Mouse (Mus musculus) left cerebral cortex, adult 9 months (tissue): ENCODE measurements around the gene Kdm6a.

Experiments used
- DNase-seq, 2 experiments: peaks; one replicate each; pipeline ENCODE4 v3.0.0; 2022; ENCODE audit warnings: low spot score in 2 of 2

Kdm6a gene

GRCm38 (mm10) chrX:18162192-18162857 lies at the start of gene Kdm6a:
Kdm6a (plus strand) TSS chrX:18162575.
- DNase-seq: peak; percentile 98 to 100

DNA sequence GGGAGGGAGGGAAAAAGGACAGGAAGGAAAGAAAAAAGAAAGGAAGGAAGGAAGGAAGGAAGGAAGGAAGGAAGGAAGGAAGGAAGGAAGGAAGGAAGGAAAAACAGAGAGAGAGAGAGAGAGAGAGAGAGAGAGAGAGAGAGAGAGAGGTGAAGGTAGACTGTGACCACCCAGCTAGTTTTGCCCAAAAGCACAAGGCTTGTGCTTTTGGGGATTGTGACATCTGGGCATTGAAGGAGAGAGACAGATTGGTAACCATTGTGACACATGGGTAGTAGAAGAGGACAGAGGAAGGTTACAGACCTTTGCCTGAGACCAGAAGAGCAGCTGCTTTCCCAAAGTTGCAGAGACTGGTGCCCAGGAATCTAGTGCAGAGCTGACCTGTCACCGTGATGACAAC lies 16.8 kb upstream of the Kdm6a start, which contains the start of gene Dusp21:
Gene Dusp21 (plus strand): TSS at position 301 of the 400 bp plus-strand sequence.
- DNase-seq: no peak

DNA sequence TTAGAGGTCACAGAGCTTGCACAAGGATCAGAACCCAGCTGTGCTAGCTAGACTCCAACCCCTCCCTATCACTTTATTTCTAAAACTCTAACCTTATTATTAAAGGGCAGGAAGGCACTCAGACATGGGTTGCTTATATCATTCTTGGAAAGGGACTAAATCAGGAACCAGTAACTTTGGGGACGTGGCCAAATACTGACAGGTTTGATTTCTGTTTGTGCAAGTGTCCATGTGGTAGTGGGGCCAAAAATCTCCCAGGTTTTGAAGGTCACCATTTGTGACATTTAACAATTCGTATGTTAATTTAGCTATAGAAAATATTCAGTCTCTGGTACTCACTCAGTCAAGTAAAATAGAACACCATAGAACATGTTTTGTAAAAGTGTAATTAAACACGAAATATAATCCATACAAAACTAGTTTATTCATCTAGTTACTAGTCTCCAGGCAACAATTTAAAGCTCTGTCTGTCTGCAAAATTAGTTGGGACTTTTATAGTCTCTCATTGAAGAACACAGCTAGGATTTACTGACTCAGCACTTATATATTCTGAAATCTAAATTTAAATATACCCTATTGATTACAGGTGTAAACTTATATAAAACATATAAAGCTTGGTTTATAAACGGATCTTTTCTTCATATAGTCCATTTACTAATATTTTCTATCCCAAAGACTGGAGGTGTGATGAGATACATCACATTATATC lies 1.5 kb upstream of the Kdm6a start:
- no peak for DNase-seq

DNA sequence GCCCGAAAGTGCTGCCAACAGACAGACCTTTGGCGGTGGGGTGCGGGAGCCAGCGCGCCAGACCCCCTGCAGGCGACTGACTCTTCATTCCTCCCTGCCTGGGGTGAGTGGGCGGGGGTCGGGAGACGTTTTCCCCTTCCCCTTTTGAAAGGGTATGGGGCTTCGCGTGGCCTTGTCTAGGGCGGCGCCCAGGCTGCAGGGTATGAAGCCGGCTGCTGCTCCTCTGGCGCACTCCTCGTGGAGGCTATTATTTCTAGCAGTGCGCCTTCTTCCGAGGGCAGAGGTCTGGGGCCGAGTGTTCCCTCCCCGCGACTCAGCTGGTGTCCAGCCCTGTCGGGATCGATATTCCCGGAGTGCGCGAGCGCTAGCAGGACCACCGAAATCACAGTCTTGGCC lies 581 bp upstream of the Kdm6a start:
- DNase-seq: peak in 1 of 2 experiments; percentile 8

DNA sequence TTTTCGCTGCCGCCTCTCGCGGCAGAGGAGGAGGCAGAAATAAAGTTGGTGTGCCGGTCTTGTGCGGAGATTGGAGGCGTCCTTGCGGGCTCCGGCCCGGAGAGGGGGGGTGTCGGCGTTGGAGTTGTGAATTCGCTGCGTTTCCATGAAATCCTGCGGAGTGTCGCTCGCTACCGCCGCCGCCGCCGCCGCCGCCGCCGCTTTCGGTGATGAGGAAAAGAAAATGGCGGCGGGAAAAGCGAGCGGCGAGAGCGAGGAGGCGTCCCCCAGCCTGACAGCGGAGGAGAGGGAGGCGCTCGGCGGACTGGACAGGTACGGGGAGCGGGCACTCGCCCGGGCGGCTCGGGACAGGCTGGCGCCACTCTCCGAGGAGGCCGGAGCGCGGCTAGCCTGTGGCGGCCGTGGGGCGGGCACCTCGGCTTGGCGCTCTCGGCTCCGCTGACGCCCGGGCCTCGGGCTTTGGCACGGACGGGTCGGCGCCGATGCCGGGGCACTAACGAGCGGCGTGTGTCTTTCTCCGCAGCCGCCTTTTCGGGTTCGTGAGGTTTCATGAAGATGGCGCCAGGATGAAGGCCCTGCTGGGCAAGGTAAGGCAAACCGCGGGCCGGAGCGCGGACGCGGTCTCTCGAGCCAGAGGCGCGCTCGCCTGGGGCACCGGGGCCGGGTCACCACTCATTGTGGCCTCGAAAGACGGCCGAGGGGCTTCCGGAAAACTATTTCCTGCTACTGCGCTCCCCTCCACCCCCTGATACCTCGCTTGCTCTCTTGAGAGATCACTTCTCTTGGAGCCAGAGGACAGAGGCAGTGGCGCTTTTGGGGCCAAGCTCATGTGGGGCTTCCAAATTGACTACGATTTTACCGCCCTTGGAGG lies 721 bp downstream of the Kdm6a start:
- DNase-seq: peak in 1 of 2 experiments; percentile 60

DNA sequence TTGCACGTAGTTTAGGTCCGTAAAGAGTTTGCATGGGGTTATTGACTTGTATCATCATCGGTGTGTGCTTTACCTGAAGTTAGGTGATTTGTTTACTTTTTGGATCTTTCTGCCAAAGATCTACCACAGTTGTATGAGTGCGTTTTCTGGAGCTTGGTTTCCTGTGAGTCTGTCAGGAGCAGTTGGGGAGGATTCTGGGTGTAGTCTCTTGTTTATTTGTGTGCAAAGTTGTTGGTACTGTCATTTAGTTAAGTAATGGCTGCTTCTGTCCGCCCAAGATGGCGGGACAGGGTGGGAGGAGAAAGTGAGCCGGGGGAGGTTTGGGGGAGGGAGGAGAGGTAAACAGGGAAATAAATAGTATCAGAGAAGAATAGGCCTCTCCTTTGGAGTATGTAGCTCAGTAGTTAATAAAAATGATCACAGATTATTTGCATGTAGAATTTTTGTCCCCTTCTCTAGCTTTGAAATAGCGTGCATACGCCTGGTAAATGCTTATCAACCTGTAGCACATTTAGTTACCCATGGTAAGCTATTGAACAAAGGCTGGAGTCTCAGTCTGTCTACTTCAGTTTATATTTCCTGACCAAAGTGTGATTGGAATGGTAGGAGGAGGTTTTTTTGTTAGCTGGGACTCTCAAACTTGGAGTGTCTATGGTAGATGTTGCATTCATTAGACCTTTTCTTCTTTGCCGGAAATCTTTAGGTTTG lies 1.7 kb downstream of the Kdm6a start:
- peak in 1 of 2 experiments; percentile 6 for DNase-seq

- no peak for DNase-seq
These were observed 2.7 kb downstream of the Kdm6a start for GRCm38 (mm10) chrX:18165121-18165520.

DNA sequence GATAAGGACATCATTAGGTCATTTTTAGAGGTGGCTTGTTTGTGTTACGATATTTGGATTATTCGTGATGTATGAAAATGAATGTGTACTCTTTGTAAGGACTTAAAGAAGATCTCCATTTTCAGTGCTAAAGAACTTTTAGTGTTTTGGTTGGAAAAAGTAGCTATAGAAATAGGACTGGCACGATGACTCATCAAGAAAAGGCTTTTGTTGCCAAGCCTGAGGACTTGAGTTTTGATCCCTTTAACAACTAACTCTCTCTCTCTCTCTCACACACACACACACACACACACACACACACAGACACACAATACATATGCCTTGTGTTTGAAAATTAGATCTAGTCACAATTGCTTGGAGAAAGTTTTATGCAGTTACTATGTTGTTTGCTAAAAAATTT lies 4.6 kb downstream of the Kdm6a start:
- no peak for DNase-seq

- no peak for DNase-seq
These were observed 6.6 kb downstream of the Kdm6a start for GRCm38 (mm10) chrX:18168940-18169339.

GRCm38 (mm10) chrX:18174831-18175230 lies 12.5 kb downstream of the Kdm6a start:
- DNase-seq: no peak

DNA sequence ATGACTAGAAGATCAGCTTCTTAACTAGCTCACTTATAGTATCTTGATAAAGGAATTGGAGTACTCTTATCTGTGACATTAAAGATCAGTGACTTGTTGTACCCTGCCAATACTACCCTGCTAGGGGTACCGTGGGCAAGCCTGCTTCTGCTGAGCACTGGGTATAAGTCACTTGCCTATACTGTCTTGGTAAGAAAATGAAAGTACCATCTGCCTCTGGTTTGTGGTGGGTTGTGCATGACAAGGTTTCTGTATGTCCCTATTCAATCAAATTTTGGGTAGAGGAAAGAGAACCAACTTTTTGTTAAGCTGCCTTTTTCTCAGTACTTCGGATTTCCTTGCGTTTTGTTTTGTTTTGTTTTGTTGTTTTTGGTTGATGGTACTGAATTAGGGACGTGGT lies 15.4 kb downstream of the Kdm6a start:
- no peak for DNase-seq

- no peak for DNase-seq
These were observed 17.1 kb downstream of the Kdm6a start for GRCm38 (mm10) chrX:18179492-18179891.

GRCm38 (mm10) chrX:18187203-18187602 lies 24.8 kb downstream of the Kdm6a start:
- DNase-seq: no peak

DNA sequence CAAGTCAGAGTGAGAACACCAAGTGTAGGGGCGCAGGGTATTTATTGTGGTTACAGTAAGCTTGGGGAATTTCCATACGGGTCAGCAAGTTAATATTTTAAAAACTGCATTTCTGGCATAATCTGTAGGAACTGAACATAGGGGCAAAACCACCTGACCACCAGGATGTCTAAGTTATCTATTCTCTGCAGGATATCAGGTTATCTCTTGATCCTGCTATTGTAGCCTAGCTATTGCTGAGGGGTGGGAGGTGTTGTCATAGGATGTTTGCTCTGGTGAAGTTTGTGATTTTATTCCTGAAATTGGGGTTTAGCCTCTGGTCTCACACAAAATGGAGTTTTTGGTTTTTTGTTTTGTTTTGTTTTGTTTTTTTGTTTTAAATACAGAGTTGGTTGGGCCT lies 25.9 kb downstream of the Kdm6a start:
- no peak for DNase-seq

DNA sequence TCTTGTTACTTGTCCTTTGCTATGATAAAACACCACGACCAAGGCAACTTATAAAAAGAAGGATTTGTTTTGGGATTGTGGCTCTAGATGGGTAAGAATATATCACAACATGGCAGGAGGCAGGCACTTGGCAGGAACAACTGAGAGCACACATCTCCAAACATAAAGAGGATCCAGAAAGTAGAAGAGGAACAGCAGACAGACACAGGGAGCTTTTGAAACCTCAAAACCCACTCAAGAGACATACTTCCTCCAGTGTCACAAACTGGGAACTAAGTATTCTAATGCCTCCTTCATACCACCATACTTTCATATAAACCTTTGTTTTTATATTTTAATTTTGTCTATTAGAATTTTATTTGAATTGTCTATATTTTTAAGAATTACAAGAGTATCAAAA lies 77.2 kb downstream of the Kdm6a start:
- no peak for DNase-seq

DNA sequence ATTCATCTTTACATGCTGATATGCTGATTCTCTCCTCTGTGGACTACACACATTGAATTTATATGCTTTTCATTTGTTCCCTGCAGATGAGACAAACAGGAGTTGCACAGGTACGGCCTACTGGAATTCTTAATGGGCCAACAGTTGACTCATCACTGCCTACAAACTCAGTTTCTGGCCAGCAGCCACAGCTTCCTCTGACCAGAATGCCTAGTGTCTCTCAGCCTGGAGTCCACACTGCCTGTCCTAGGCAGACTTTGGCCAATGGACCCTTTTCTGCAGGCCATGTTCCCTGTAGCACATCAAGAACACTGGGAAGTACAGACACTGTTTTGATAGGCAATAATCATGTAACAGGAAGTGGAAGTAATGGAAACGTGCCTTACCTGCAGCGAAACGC lies 88.2 kb downstream of the Kdm6a start:
- DNase-seq: peak in 1 of 2 experiments; percentile 10

GRCm38 (mm10) chrX:18254767-18255166 lies 92.4 kb downstream of the Kdm6a start:
- DNase-seq: peak; percentile 13 to 76

GRCm38 (mm10) chrX:18258238-18258809 lies 95.9 kb downstream of the Kdm6a start:
- no peak for DNase-seq

- DNase-seq: no peak
These were observed 116.2 kb downstream of the Kdm6a start for GRCm38 (mm10) chrX:18278561-18278960.

DNA sequence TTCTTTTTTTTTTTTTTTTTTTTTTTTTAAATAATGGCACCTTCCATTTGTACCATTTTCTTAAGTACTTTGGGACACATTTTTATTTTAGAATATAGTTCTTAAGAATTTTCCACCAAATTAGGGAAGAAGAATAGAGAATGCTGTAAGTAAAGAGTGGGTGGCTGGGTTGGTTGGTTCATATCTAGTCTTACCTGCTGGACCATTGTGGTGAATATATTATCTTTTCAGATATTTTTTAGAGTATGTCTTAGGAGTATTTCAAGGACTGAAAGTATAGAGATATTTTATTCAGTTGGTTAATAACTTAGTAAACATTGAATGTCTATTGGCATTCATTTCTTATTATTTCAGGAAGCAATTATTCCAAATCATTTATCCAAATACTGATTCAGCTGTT lies 117.8 kb downstream of the Kdm6a start:
- no peak for DNase-seq
